In genomic region chr6:124767920-124768703, GRCm38 (mm10) we compare ENCODE assay signal across 9 mouse cellular contexts. TPM values are rescaled to one million over a fixed set of nuclear protein-coding genes. Genes with fewer than 3 reads are reported as not detected.
DNase-seq lines count a peak whose midpoint lies in the region; ATAC-seq lines count a peak whose summit lies in the region.
"Had no signal": no experiment of that assay in that cellular context is flagged by ENCODE, and none has a peak within 500 bp of the region (broad histone marks: within the 10 kb centered on the region; RNA-seq: fewer than 3 reads in every experiment).

No protein-coding gene starts in this region.

- 19% methylated on average over 19 of the region's 19 CpGs for WGBS in heart, embryonic 10.5 days
- WGBS in forebrain, embryonic 16.5 days, result 25% methylated on average over 19 of the region's 19 CpGs

- no peaks in the 10 kb centered on the region for H3K9me3 ChIP-seq in heart, embryonic 10.5 days
- H3K9me3 ChIP-seq in forebrain, embryonic 16.5 days (ENCODE audit: control insufficient read depth, low read length), result no peaks in the 10 kb centered on the region

- peak overlapping the region; percentile 86 for H3K4me2 ChIP-seq in forebrain, embryonic 16.5 days (ENCODE audit: low read length)

- H3K9ac ChIP-seq in forebrain, embryonic 16.5 days (replicated peaks; ENCODE audit: low read depth, low read length), result no peak overlapping the region

- H3K27ac ChIP-seq in heart, embryonic 10.5 days, result peak overlapping the region; percentile 13; the same call in 1 of the 2 replicates
- H3K27ac ChIP-seq in forebrain, embryonic 16.5 days (ENCODE audit: low read length), result no peak overlapping the region

- peaks cover 67% of the 10 kb centered on the region for H3K27me3 ChIP-seq in heart, embryonic 10.5 days (ENCODE audit: insufficient read depth, poor library complexity, severe bottlenecking)
- H3K27me3 ChIP-seq in forebrain, embryonic 16.5 days (replicated peaks; ENCODE audit: control insufficient read depth, insufficient read depth, low read length), result no peaks in the 10 kb centered on the region
- H3K27me3 ChIP-seq in splenic B cell, adult 2 months (ENCODE audit: control insufficient read depth, insufficient read depth, low read length, poor library complexity, severe bottlenecking), result no peaks in the 10 kb centered on the region

- no peak for ATAC-seq in forebrain, embryonic 16.5 days

- peaks cover 33% of the 10 kb centered on the region for H3K4me1 ChIP-seq in heart, embryonic 10.5 days
- H3K4me1 ChIP-seq in forebrain, embryonic 16.5 days (replicated peaks; ENCODE audit: control insufficient read depth, insufficient read depth, low read length), result peaks cover 14% of the 10 kb centered on the region

- no peaks in the 10 kb centered on the region for H3K36me3 ChIP-seq in heart, embryonic 10.5 days
- H3K36me3 ChIP-seq in forebrain, embryonic 16.5 days (ENCODE audit: control insufficient read depth, insufficient read depth), result no peaks in the 10 kb centered on the region
- no peaks in the 10 kb centered on the region for H3K36me3 ChIP-seq in splenic B cell, adult 2 months (ENCODE audit: control insufficient read depth, insufficient read depth, low read length, poor library complexity, severe bottlenecking)

- no peak for DNase-seq in heart, embryonic 10.5 days (ENCODE audit: low spot score)
- DNase-seq in heart, postnatal 4 days, result no peak
- peak; percentile 18 to 37 for DNase-seq in thymus, postnatal 36 days
- no peak for DNase-seq in thymus, postnatal 0 days (ENCODE audit: low spot score)
- peak; percentile 49 for DNase-seq in liver
- DNase-seq in splenic B cell, adult 2 months (ENCODE audit: low read depth, low spot score), result peak; percentile 24
- no peak for DNase-seq in urinary bladder, adult 18-20 months (ENCODE audit: low spot score in 2 of 2)

- peak overlapping the region; percentile 71 for H3K4me3 ChIP-seq in heart, embryonic 10.5 days
- H3K4me3 ChIP-seq in forebrain, embryonic 16.5 days (replicated peaks; ENCODE audit: low read length), result peak overlapping the region; percentile 62

RNA-seq across cellular contexts. Expression of gene Eno2, which starts 1.4 kb away (rescaled TPM):
- 4.5 and 4.8 TPM in 2 replicates for polyA plus RNA-seq in heart, embryonic 10.5 days (2016; fragmentation: Nextera tagmentation; extraction: Ambion mirVana)
- total RNA-seq in heart, postnatal 4 days (2021), result 10 to 100 TPM; 10.0 to 10.2 TPM
- polyA plus RNA-seq in thymus, postnatal 0 days (2015; fragmentation: Nextera tagmentation; extraction: Ambion mirVana), result 3.8 TPM in 2 replicates
- 44.9 and 63.3 TPM in 2 replicates for polyA plus RNA-seq in forebrain, embryonic 16.5 days (2015; fragmentation: Nextera tagmentation; extraction: Ambion mirVana)

RNA-seq across cellular contexts. Expression of gene Lrrc23, which starts 11.4 kb away (rescaled TPM):
- 0.17 and 0.26 TPM in 2 replicates for polyA plus RNA-seq in heart, embryonic 10.5 days (2016; fragmentation: Nextera tagmentation; extraction: Ambion mirVana)
- under 1 TPM in 1 of 2 experiments, not detected in 1; 0.52 TPM for total RNA-seq in heart, postnatal 4 days (2021)
- polyA plus RNA-seq in thymus, postnatal 0 days (2015; fragmentation: Nextera tagmentation; extraction: Ambion mirVana), result 2.4 and 3.2 TPM in 2 replicates
- polyA plus RNA-seq in forebrain, embryonic 16.5 days (2015; fragmentation: Nextera tagmentation; extraction: Ambion mirVana), result 2.5 and 4.9 TPM in 2 replicates

RNA-seq across cellular contexts. Expression of gene Atn1, which starts 11.8 kb away (rescaled TPM):
- 7.4 and 11.4 TPM in 2 replicates for polyA plus RNA-seq in heart, embryonic 10.5 days (2016; fragmentation: Nextera tagmentation; extraction: Ambion mirVana)
- total RNA-seq in heart, postnatal 4 days (2021), result 10 to 100 TPM; 61.0 to 70.5 TPM
- 4.5 and 4.7 TPM in 2 replicates for polyA plus RNA-seq in thymus, postnatal 0 days (2015; fragmentation: Nextera tagmentation; extraction: Ambion mirVana)
- polyA plus RNA-seq in forebrain, embryonic 16.5 days (2015; fragmentation: Nextera tagmentation; extraction: Ambion mirVana), result 23.4 and 27.0 TPM in 2 replicates

RNA-seq across cellular contexts. Expression of gene Gm45234, which starts 12.3 kb away (rescaled TPM):
- polyA plus RNA-seq in heart, embryonic 10.5 days (2016; fragmentation: Nextera tagmentation; extraction: Ambion mirVana), result not detected in 2 replicates
- total RNA-seq in heart, postnatal 4 days (2021), result 1 to 10 TPM in 1 of 2 experiments, not detected in 1; 2.1 TPM
- polyA plus RNA-seq in thymus, postnatal 0 days (2015; fragmentation: Nextera tagmentation; extraction: Ambion mirVana), result not detected in 2 replicates
- not detected in 2 replicates for polyA plus RNA-seq in forebrain, embryonic 16.5 days (2015; fragmentation: Nextera tagmentation; extraction: Ambion mirVana)
- total RNA-seq: left cerebral cortex, postnatal 14 days had no signal

RNA-seq across cellular contexts. Expression of gene Grcc10, which starts 26.9 kb away (rescaled TPM):
- polyA plus RNA-seq in heart, embryonic 10.5 days (2016; fragmentation: Nextera tagmentation; extraction: Ambion mirVana), result 297 and 301 TPM in 2 replicates
- 100 to 1,000 TPM; 259 to 300 TPM for total RNA-seq in heart, postnatal 4 days (2021)
- polyA plus RNA-seq in thymus, postnatal 0 days (2015; fragmentation: Nextera tagmentation; extraction: Ambion mirVana), result 541 and 549 TPM in 2 replicates
- 614 and 641 TPM in 2 replicates for polyA plus RNA-seq in forebrain, embryonic 16.5 days (2015; fragmentation: Nextera tagmentation; extraction: Ambion mirVana)

Comparison
In these comparisons a context has a peak if more than half of its experiments do, and no peak if none do; other contexts are left out.
1. DNase-seq: peak in thymus, postnatal 36 days (2 of 2), liver (single experiment) and splenic B cell, adult 2 months (single experiment); none in heart, embryonic 10.5 days (single experiment), heart, postnatal 4 days (single experiment), thymus, postnatal 0 days (single experiment) and urinary bladder, adult 18-20 months (0 of 2).